Mouse (Mus musculus) left cerebral cortex, postnatal 14 days (tissue): ENCODE results near the gene C1qtnf2. TPM values are rescaled to one million over a fixed set of nuclear protein-coding genes. Genes with fewer than 3 reads are reported as not detected.

Source experiments
- DNase-seq, 2 experiments: peaks; one replicate each; pipeline ENCODE4 v3.0.0; 2021 to 2022; ENCODE audit warnings: low spot score in 2 of 2, mixed read lengths in 1 of 2
- intact Hi-C: fragments of 180-260 bp; cut with DNase I; formaldehyde crosslinking; loops from one replicate; pipeline ENCODE4 v1.15.1; 2025
- total RNA-seq, 2 experiments: library from RNA; stranded (reverse); gene quantifications; 2 replicates each; pipeline ENCODE4 v1.2.3; 2021

The C1qtnf2 gene
- total RNA-seq, 2 experiments from 2014 or later, result 3.6 to 3.8 TPM

DNA sequence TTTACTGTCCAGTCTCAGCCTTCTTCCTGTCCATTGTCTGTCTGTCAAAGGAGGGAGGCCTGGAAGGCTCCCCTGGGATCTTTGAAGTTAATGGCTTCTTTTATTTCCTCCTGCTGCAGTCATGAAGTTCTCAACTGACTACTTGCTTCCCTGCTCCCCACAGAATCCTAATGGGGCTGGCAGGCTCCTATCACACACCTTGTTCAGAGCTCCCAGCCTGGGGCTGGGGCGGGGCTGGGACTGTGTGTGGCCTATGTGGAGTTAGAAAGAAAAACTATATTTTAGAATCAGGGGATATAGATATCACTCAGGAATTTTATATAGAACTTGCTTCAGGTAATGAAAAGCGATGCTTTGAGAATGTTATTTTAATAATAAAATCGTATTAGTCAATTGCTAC is 46.4 kb downstream of the C1qtnf2 start:
- DNase-seq, result no peak
- intact Hi-C loops, result no loop called here

- DNase-seq, result peak in 1 of 2 experiments; percentile 16
- intact Hi-C loops, result no loop called here
Observed at GRCm38 (mm10) chr11:43528078-43528682, 54.1 kb downstream of the C1qtnf2 start.

DNA sequence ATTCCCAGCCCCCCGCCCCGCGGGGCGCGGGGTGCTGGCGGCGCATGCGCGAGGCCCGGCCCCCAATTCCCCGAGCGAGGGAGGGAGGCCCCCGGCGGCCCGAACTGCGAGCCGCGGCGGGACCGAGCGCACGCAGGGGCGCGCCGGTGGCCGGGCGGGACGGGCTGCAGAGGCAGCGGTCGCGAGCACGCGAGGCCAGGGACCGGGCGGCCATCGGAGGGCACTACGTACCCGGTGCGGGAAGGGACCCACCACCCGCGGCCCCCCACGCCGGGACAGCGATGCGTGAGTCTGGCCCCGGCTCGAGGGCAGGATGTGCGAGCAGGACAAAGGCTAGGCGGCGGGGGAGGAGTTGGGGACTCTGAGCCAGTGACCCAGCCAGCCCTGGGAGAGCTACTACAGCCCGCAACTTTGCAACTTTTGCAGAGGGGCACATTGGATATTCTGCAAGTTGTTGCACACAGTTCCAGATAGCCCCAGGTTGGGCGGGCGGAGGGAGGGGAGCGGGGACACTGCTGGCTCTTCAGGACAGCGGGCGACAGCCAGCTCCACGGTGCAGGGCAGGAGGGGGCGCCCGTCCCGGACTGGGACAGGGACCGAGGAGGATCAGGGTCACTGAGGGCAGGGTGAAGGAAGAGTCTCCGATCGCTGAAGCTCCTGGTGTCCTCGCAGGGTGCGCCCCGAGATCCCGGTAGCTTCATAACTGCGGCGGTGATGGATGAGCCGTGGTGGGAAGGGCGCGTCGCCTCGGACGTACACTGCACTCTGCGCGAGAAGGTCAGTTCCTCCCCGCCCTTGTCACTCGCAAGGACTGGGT is 54.8 kb downstream of the C1qtnf2 start, which contains the start of gene Ccnjl:
Ccnjl (plus strand) TSS at position 102 of the 817 bp plus-strand sequence.
- intact Hi-C loops, result no loop called here
- DNase-seq, result peak in 1 of 2 experiments; percentile 57

- no peak for DNase-seq
- intact Hi-C loops, result no loop called here
Observed at GRCm38 (mm10) chr11:43530043-43530442, 56.0 kb downstream of the C1qtnf2 start.

GRCm38 (mm10) chr11:43531619-43532018 is 57.5 kb downstream of the C1qtnf2 start:
- intact Hi-C loops, result no loop called here
- no peak for DNase-seq

DNA sequence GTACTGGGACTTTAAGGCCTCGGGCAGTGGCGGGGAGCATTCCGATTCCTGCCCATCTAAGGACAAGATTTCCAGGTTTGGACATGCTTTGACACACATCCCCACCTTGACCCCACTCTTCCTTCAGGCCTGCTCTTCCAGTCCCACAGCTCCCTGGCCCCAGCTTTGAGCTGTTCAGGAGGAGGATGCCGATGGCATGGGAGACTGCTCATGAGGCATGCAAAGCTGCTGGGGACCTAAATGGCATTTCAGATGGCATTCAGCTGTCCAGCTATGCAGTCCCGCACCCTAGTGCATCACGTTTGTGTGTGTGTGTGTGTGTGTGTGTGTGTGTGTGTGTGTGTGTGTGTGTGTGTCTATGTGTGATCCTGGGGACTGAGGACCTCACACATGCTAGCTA is 63.0 kb downstream of the C1qtnf2 start:
- intact Hi-C loops, result no loop called here
- DNase-seq, result no peak

DNA sequence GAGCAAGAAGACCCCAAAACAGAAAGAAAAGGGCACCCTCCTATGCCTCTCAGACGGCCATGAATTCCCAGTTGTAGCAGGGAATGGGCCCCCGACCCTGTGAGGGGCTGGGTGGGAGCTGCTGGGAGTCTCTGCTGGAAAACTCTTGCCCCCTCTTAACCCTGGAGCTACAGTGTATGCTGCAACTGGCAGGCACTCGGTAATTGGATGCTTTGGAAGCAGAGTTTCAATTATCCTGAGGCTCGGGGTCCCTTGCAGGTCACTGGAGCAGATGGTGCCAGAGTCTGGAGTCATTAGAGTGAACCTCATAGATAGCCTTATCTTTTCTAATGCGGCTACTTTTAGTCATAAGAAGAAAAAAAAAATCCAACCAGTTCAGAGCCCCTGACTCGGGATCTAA is 65.8 kb downstream of the C1qtnf2 start:
- no peak for DNase-seq
- intact Hi-C loops, result no loop called here

Other genes with a start within 250 kb of the C1qtnf2 start
- gene Pttg1, start 48.0 kb upstream of the C1qtnf2 start, total RNA-seq, result 10 to 100 TPM; 17.6 to 18.7 TPM
- 10 to 100 TPM; 43.7 to 48.9 TPM for gene Slu7, start 40.5 kb upstream of the C1qtnf2 start, total RNA-seq
- gene Ccnjl, start 54.5 kb downstream of the C1qtnf2 start, total RNA-seq, result 1 to 10 TPM; 5.6 to 6.2 TPM
- gene 4933415A04Rik, start 112.8 kb downstream of the C1qtnf2 start, total RNA-seq, result 1 to 10 TPM; 1.1 TPM
- not detected for gene Fabp6, start 127.3 kb downstream of the C1qtnf2 start, total RNA-seq
- gene Pwwp2a, start 207.7 kb downstream of the C1qtnf2 start, total RNA-seq, result 10 to 100 TPM; 56.7 to 58.3 TPM